In the genomic region with DNA sequence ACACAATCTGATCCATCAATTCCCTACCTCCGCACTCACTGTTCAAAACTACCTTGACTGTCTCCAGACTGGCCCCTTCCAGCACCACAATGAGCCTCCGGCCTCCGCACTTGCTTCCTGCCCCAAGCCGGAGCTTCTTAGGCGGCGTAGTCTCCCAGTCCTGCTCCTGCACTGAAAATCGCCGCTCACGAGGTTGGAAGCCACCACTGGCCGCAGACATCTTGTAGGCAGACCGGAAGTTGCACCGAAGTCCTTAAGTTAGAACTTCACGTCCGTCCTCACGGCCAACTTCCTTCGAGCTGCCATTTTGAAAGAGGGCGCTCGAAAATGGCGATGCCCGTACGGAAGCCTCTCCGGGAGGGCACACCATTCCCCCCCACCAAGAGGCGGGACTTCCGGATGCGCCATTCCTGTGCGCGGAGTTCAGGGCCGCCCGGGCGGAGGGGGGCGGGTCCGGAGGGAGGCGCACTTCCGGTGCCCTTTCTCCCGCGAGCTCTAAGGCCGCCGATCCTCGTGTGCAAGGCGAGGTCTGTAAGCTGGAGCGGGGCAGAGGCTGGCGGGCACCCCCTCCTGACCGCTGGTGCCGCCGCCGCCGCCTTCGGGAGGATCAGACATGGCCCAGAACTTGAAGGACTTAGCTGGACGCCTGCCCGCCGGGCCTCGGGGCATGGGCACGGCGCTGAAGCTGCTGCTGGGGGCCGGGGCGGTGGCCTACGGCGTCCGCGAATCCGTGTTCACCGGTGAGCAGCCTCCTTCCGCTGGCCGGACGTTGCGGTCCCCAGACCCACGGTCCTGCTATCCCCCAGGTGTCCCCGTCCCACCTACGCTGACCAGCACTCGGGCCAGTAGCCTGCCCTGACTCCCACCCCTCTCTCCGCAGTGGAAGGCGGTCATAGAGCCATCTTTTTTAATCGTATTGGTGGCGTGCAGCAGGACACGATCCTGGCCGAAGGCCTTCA, we compare ENCODE assay signal across 8 mouse cellular contexts. TPM values are rescaled to one million over a fixed set of nuclear protein-coding genes. Genes with fewer than 3 reads are reported as not detected.
A peak's percentile ranks its signal among the peaks of the same experiment; 100 is the strongest.
DNase-seq lines count a peak whose midpoint lies in the region; ATAC-seq and TF ChIP-seq lines count a peak whose summit lies in the region.

Gene Emg1 (minus strand): TSS at position 355 of the 959 bp plus-strand sequence.
Gene Phb2 (plus strand): TSS at position 513 of the 959 bp plus-strand sequence.

- intact Hi-C loops in heart, postnatal 36 days (cut with DNase I): loop anchor here (1.0 to 10.0 kb wide), 5 partner anchors 28 to 330 kb away; partner anchors contain the start of genes Lpcat3 and Zfp384

- no peaks in the 10 kb centered on the region for H3K9me3 ChIP-seq in G1E (replicated peaks)
- no peaks in the 10 kb centered on the region for H3K9me3 ChIP-seq in forebrain, embryonic 16.5 days (ENCODE audit: control insufficient read depth, low read length)
- H3K9me3 ChIP-seq in lung, embryonic 14.5 days (ENCODE audit: low read depth, low read length): no peaks in the 10 kb centered on the region

- H3K27me3 ChIP-seq in G1E (ENCODE audit: insufficient read depth, low read length): no peaks in the 10 kb centered on the region
- no peaks in the 10 kb centered on the region for H3K27me3 ChIP-seq in forebrain, embryonic 16.5 days (replicated peaks; ENCODE audit: control insufficient read depth, insufficient read depth, low read length)
- H3K27me3 ChIP-seq in lung, embryonic 14.5 days (ENCODE audit: insufficient read depth, low read length): no peaks in the 10 kb centered on the region
- H3K27me3 ChIP-seq in thymus, adult 2 months (ENCODE audit: control insufficient read depth, insufficient read depth, low read length): no peaks in the 10 kb centered on the region

- peak within 1 kb of the TSS; percentile 98 for H3K9ac ChIP-seq in forebrain, embryonic 16.5 days (replicated peaks; ENCODE audit: low read depth, low read length)
- H3K9ac ChIP-seq in lung, embryonic 14.5 days: peak within 1 kb of the TSS; percentile 93

- peak within 1 kb of the TSS; percentile 79 for H3K27ac ChIP-seq in forebrain, embryonic 16.5 days (ENCODE audit: low read length)
- peak within 1 kb of the TSS; percentile 94 for H3K27ac ChIP-seq in layer of hippocampus, adult 2 months
- peak within 1 kb of the TSS; percentile 94 for H3K27ac ChIP-seq in lung, embryonic 14.5 days (ENCODE audit: low read depth)
- H3K27ac ChIP-seq in olfactory bulb, adult 2 months (ENCODE audit: insufficient read depth, low read depth, low read length): no peak within 1 kb of the TSS
- H3K27ac ChIP-seq in thymus, adult 2 months (ENCODE audit: control insufficient read depth, insufficient read depth, low read length): peak within 1 kb of the TSS; percentile 72

- ATAC-seq in G1E (ENCODE audit: extremely low read depth, insufficient number of reproducible peaks, low FRiP score, poor library complexity, severe bottlenecking): peak; percentile 85
- ATAC-seq in forebrain, embryonic 16.5 days: peak; percentile 98
- peak; percentile 97 for ATAC-seq in lung, embryonic 14.5 days (ENCODE audit: insufficient read depth)

- H3K4me1 ChIP-seq in G1E (ENCODE audit: insufficient read depth, low read depth, low read length): peaks cover 75% of the 10 kb centered on the region
- peaks cover 35% of the 10 kb centered on the region for H3K4me1 ChIP-seq in forebrain, embryonic 16.5 days (replicated peaks; ENCODE audit: control insufficient read depth, insufficient read depth, low read length)
- H3K4me1 ChIP-seq in lung, embryonic 14.5 days (ENCODE audit: insufficient read depth): peaks cover 14% of the 10 kb centered on the region
- peaks cover 14% of the 10 kb centered on the region for H3K4me1 ChIP-seq in olfactory bulb, adult 2 months (ENCODE audit: control insufficient read depth, insufficient read depth, low read length)
- H3K4me1 ChIP-seq in thymus, adult 2 months (replicated peaks; ENCODE audit: control insufficient read depth, insufficient read depth, low read length): peaks cover 15% of the 10 kb centered on the region

- peak within 1 kb of the TSS; percentile 100 for H3K4me3 ChIP-seq in G1E (ENCODE audit: low read depth, low read length)
- peak within 1 kb of the TSS; percentile 74 for H3K4me3 ChIP-seq in forebrain, embryonic 16.5 days (replicated peaks; ENCODE audit: low read length)
- peak within 1 kb of the TSS; percentile 98 for H3K4me3 ChIP-seq in layer of hippocampus, adult 2 months
- H3K4me3 ChIP-seq in lung, embryonic 14.5 days (ENCODE audit: low read depth, low read length): peak within 1 kb of the TSS; percentile 97
- peak within 1 kb of the TSS; percentile 91 for H3K4me3 ChIP-seq in olfactory bulb, adult 2 months (ENCODE audit: insufficient read depth, low read depth, low read length)
- peak within 1 kb of the TSS; percentile 99 for H3K4me3 ChIP-seq in thymus, adult 2 months (ENCODE audit: control insufficient read depth, insufficient read depth, low read length)

- peaks cover 84% of the 10 kb centered on the region for H3K36me3 ChIP-seq in G1E (replicated peaks)
- peaks cover 19% of the 10 kb centered on the region for H3K36me3 ChIP-seq in forebrain, embryonic 16.5 days (ENCODE audit: control insufficient read depth, insufficient read depth)
- H3K36me3 ChIP-seq in lung, embryonic 14.5 days (ENCODE audit: insufficient read depth): peaks cover 54% of the 10 kb centered on the region
- H3K36me3 ChIP-seq in thymus, adult 2 months (ENCODE audit: control insufficient read depth, insufficient read depth, low read length): peaks cover 21% of the 10 kb centered on the region

- DNase-seq in G1E (ENCODE audit: low spot score): peak; percentile 82
- DNase-seq in cerebellum, adult 18-20 months: peak; percentile 97 to 99
- peak; percentile 99 for DNase-seq in heart, postnatal 36 days
- DNase-seq in layer of hippocampus, adult 2 months (ENCODE audit: low spot score in 2 of 2): peak; percentile 98
- peak; percentile 100 for DNase-seq in lung, embryonic 14.5 days
- peak; percentile 98 for DNase-seq in thymus, adult 2 months

- WGBS in forebrain, embryonic 16.5 days: under 1% methylated on average over 74 of the region's 76 CpGs
- under 1% methylated on average over 76 of the region's 76 CpGs for whole genome bisulfite sequencing in lung, embryonic 14.5 days
- under 1% methylated on average over 76 of the region's 76 CpGs for WGBS in olfactory bulb, adult 2 months
- WGBS in thymus, adult 2 months: 1% methylated on average over 76 of the region's 76 CpGs

- no peak for TF ChIP-seq CTCF in G1E (IDR thresholded peaks at IDR 0.05; ENCODE audit: low read depth, low read length)
- TF ChIP-seq CTCF in layer of hippocampus, adult 2 months (conservative IDR thresholded peaks at IDR 0.05): peak; percentile 32; the same call in 1 of the 2 replicates
- no peak; the same call in 1 of the 2 replicates for TF ChIP-seq CTCF in lung, embryonic 14.5 days (IDR thresholded peaks at IDR 0.05; ENCODE audit: low read depth)
- TF ChIP-seq CTCF in olfactory bulb, adult 2 months (IDR thresholded peaks at IDR 0.05; ENCODE audit: insufficient read depth, low read depth, low read length): no peak
- peak; percentile 55; the same call in 1 of the 2 replicates for TF ChIP-seq CTCF in thymus, adult 2 months (IDR thresholded peaks at IDR 0.05; ENCODE audit: borderline replicate concordance, control insufficient read depth, extremely low read depth, insufficient read depth, low read length, poor library complexity)

- peak; percentile 18; the same call in 1 of the 2 replicates for TF ChIP-seq POLR2A in olfactory bulb, adult 2 months (IDR thresholded peaks at IDR 0.05; ENCODE audit: insufficient read depth, low read depth, low read length)
- TF ChIP-seq POLR2A in thymus, adult 2 months (IDR thresholded peaks at IDR 0.05; ENCODE audit: control insufficient read depth, extremely low read depth, insufficient read depth, low read length, poor library complexity): peak; percentile 79; the same call in 1 of the 2 replicates

- peak within 1 kb of the TSS; percentile 99 for H3K4me2 ChIP-seq in forebrain, embryonic 16.5 days (ENCODE audit: low read length)
- peak within 1 kb of the TSS; percentile 99 for H3K4me2 ChIP-seq in lung, embryonic 14.5 days

RNA-seq across cellular contexts. Expression of gene Emg1, which starts in this region (rescaled TPM):
- 117 and 120 TPM in 2 replicates for total RNA-seq in G1E (2014; fragmentation: Nextera tagmentation)
- 228 and 262 TPM in 2 replicates for total RNA-seq in G1E (2017)
- polyA plus RNA-seq in G1E (2012): 254 and 287 TPM in 2 replicates
- 142 and 150 TPM in 2 replicates for polyA plus RNA-seq in forebrain, embryonic 16.5 days (2015; fragmentation: Nextera tagmentation; extraction: Ambion mirVana)
- total RNA-seq in heart, postnatal 36 days (2021): 10 to 100 TPM; 64.4 to 73.8 TPM
- 10 to 100 TPM; 58.0 to 58.7 TPM for total RNA-seq in layer of hippocampus, adult 2 months (2021)
- polyA plus RNA-seq in lung, embryonic 14.5 days (2014; fragmentation: Nextera tagmentation; extraction: Ambion mirVana): 214 and 228 TPM in 2 replicates
- not detected in 2 replicates for polyA plus RNA-seq in olfactory bulb, adult 2 months (2012; ENCODE audit: insufficient read depth, insufficient read length, low replicate concordance, missing spikeins)
- polyA plus RNA-seq in thymus, adult 2 months (2012; rRNA removed): 203 and 210 TPM in 2 replicates

RNA-seq across cellular contexts. Expression of gene Phb2, which starts in this region (rescaled TPM):
- 325 and 378 TPM in 2 replicates for total RNA-seq in G1E (2014; fragmentation: Nextera tagmentation)
- 432 and 434 TPM in 2 replicates for total RNA-seq in G1E (2017)
- 465 and 565 TPM in 2 replicates for polyA plus RNA-seq in G1E (2012)
- 250 and 252 TPM in 2 replicates for polyA plus RNA-seq in forebrain, embryonic 16.5 days (2015; fragmentation: Nextera tagmentation; extraction: Ambion mirVana)
- 100 to 1,000 TPM; 311 to 336 TPM for total RNA-seq in heart, postnatal 36 days (2021)
- total RNA-seq in layer of hippocampus, adult 2 months (2021): 100 to 1,000 TPM; 121 to 124 TPM
- polyA plus RNA-seq in lung, embryonic 14.5 days (2014; fragmentation: Nextera tagmentation; extraction: Ambion mirVana): 354 and 377 TPM in 2 replicates
- not detected in 2 replicates for polyA plus RNA-seq in olfactory bulb, adult 2 months (2012; ENCODE audit: insufficient read depth, insufficient read length, low replicate concordance, missing spikeins)
- polyA plus RNA-seq in thymus, adult 2 months (2012; rRNA removed): 150 and 171 TPM in 2 replicates

Comparison
In these comparisons a context has a peak if more than half of its experiments do, and no peak if none do; other contexts are left out.
1. CTCF ChIP-seq: peak in layer of hippocampus, adult 2 months (single experiment) and thymus, adult 2 months (single experiment); none in G1E (single experiment), lung, embryonic 14.5 days (single experiment) and olfactory bulb, adult 2 months (single experiment).
2. Peak in every context shown above with its lines, with median percentiles within 50 percentile points of each other: ATAC-seq, DNase-seq and H3K4me3 ChIP-seq.